Mouse (Mus musculus): ENCODE results near the gene Arhgap29. TPM values are rescaled to one million over a fixed set of nuclear protein-coding genes. Genes with fewer than 3 reads are reported as not detected.

Gene Arhgap29
- polyA plus RNA-seq, 1 experiment from 2014 or later, result 46.2 TPM

- no peaks in the 10 kb centered on the region for H3K27me3 ChIP-seq (ENCODE audit: insufficient read depth, low read length)
- H3K4me2 ChIP-seq (replicated peaks; ENCODE audit: low read depth, low read length), result no peak overlapping the region
- 0 out of 2 replicates have a peak, but pooled peaks cover 3% of the 10 kb centered on the region for H3K4me1 ChIP-seq (ENCODE audit: insufficient read depth, low read length)
- WGBS, result 70% methylated on average over 4 of the region's 4 CpGs
- no peak overlapping the region for H3K9ac ChIP-seq (replicated peaks; ENCODE audit: low read length)
- H3K36me3 ChIP-seq (ENCODE audit: insufficient read depth, low read length), result peaks cover 5% of the 10 kb centered on the region; the same call in 1 of the 2 replicates
- no peak for ATAC-seq (ENCODE audit: low FRiP score, low TSS enrichment)
- H3K9me3 ChIP-seq (ENCODE audit: low read length), result no peaks in the 10 kb centered on the region
- H3K27ac ChIP-seq (ENCODE audit: low read length), result peak overlapping the region; percentile 38
- no peak overlapping the region for H3K4me3 ChIP-seq (ENCODE audit: low read length)
Measured at GRCm38 (mm10) chr3:121982450-121982849, 30.1 kb downstream of the Arhgap29 start.

GRCm38 (mm10) chr3:121995125-121995524 lies 42.8 kb downstream of the Arhgap29 start:
- Histone ChIP-seq H3K36me3 (ENCODE audit: insufficient read depth, low read length) (peaks cover 23% of the 10 kb centered on the region; the same call in 1 of the 2 replicates), H3K4me1 (ENCODE audit: insufficient read depth, low read length) (peaks cover 4% of the 10 kb centered on the region; the same call in 1 of the 2 replicates), H3K27ac (ENCODE audit: low read length) (no peak overlapping the region), H3K9ac (replicated peaks; ENCODE audit: low read length) (no peak overlapping the region), H3K4me3 (ENCODE audit: low read length) (no peak overlapping the region), H3K27me3 (ENCODE audit: insufficient read depth, low read length) (no peaks in the 10 kb centered on the region), H3K4me2 (replicated peaks; ENCODE audit: low read depth, low read length) (no peak overlapping the region), H3K9me3 (ENCODE audit: low read length) (no peaks in the 10 kb centered on the region)
- 86% methylated on average over 4 of the region's 4 CpGs for WGBS
- no peak for ATAC-seq (ENCODE audit: low FRiP score, low TSS enrichment)

GRCm38 (mm10) chr3:121999934-122000333 lies 47.6 kb downstream of the Arhgap29 start:
- Histone ChIP-seq H3K27me3 (ENCODE audit: insufficient read depth, low read length) (no peaks in the 10 kb centered on the region), H3K9ac (replicated peaks; ENCODE audit: low read length) (no peak overlapping the region), H3K9me3 (ENCODE audit: low read length) (no peaks in the 10 kb centered on the region), H3K36me3 (ENCODE audit: insufficient read depth, low read length) (peaks cover 19% of the 10 kb centered on the region; the same call in 1 of the 2 replicates), H3K4me1 (ENCODE audit: insufficient read depth, low read length) (peaks cover 14% of the 10 kb centered on the region; the same call in 1 of the 2 replicates), H3K4me3 (ENCODE audit: low read length) (no peak overlapping the region), H3K27ac (ENCODE audit: low read length) (no peak overlapping the region), H3K4me2 (replicated peaks; ENCODE audit: low read depth, low read length) (no peak overlapping the region)
- ATAC-seq (ENCODE audit: low FRiP score, low TSS enrichment), result no peak
- WGBS, result 47% methylated on average over 2 of the region's 2 CpGs

GRCm38 (mm10) chr3:122001568-122001967 lies 49.2 kb downstream of the Arhgap29 start:
- Histone ChIP-seq H3K9me3 (ENCODE audit: low read length) (no peaks in the 10 kb centered on the region), H3K36me3 (ENCODE audit: insufficient read depth, low read length) (peaks cover 14% of the 10 kb centered on the region; the same call in 1 of the 2 replicates), H3K4me2 (replicated peaks; ENCODE audit: low read depth, low read length) (no peak overlapping the region), H3K27me3 (ENCODE audit: insufficient read depth, low read length) (no peaks in the 10 kb centered on the region), H3K4me3 (ENCODE audit: low read length) (no peak overlapping the region), H3K27ac (ENCODE audit: low read length) (no peak overlapping the region), H3K4me1 (ENCODE audit: insufficient read depth, low read length) (peaks cover 14% of the 10 kb centered on the region; the same call in 1 of the 2 replicates), H3K9ac (replicated peaks; ENCODE audit: low read length) (no peak overlapping the region)
- ATAC-seq (ENCODE audit: low FRiP score, low TSS enrichment), result peak; percentile 42; the same call in 1 of the 2 replicates
- 43% methylated on average over 6 of the region's 6 CpGs for WGBS

GRCm38 (mm10) chr3:122009818-122010217 lies 57.5 kb downstream of the Arhgap29 start:
- H3K36me3 ChIP-seq (ENCODE audit: insufficient read depth, low read length), result peaks cover 47% of the 10 kb centered on the region
- 90% methylated on average over 5 of the region's 5 CpGs for WGBS
- H3K9ac ChIP-seq (replicated peaks; ENCODE audit: low read length), result no peak overlapping the region
- no peaks in the 10 kb centered on the region for H3K9me3 ChIP-seq (ENCODE audit: low read length)
- H3K27me3 ChIP-seq (ENCODE audit: insufficient read depth, low read length), result no peaks in the 10 kb centered on the region
- ATAC-seq (ENCODE audit: low FRiP score, low TSS enrichment), result no peak
- no peak overlapping the region for H3K4me2 ChIP-seq (replicated peaks; ENCODE audit: low read depth, low read length)
- H3K4me1 ChIP-seq (ENCODE audit: insufficient read depth, low read length), result no peaks in the 10 kb centered on the region
- H3K4me3 ChIP-seq (ENCODE audit: low read length), result no peak overlapping the region
- no peak overlapping the region for H3K27ac ChIP-seq (ENCODE audit: low read length)

GRCm38 (mm10) chr3:122010292-122010691 lies 58.0 kb downstream of the Arhgap29 start:
- no peak overlapping the region for H3K27ac ChIP-seq (ENCODE audit: low read length)
- WGBS, result 88% methylated on average over 5 of the region's 5 CpGs
- no peak overlapping the region for H3K9ac ChIP-seq (replicated peaks; ENCODE audit: low read length)
- H3K4me3 ChIP-seq (ENCODE audit: low read length), result no peak overlapping the region
- H3K27me3 ChIP-seq (ENCODE audit: insufficient read depth, low read length), result no peaks in the 10 kb centered on the region
- ATAC-seq (ENCODE audit: low FRiP score, low TSS enrichment), result no peak
- no peak overlapping the region for H3K4me2 ChIP-seq (replicated peaks; ENCODE audit: low read depth, low read length)
- no peaks in the 10 kb centered on the region for H3K9me3 ChIP-seq (ENCODE audit: low read length)
- peaks cover 51% of the 10 kb centered on the region for H3K36me3 ChIP-seq (ENCODE audit: insufficient read depth, low read length)
- no peaks in the 10 kb centered on the region for H3K4me1 ChIP-seq (ENCODE audit: insufficient read depth, low read length)

GRCm38 (mm10) chr3:122012464-122012863 lies 60.1 kb downstream of the Arhgap29 start:
- Histone ChIP-seq H3K9ac (replicated peaks; ENCODE audit: low read length) (no peak overlapping the region), H3K27me3 (ENCODE audit: insufficient read depth, low read length) (no peaks in the 10 kb centered on the region), H3K4me2 (replicated peaks; ENCODE audit: low read depth, low read length) (no peak overlapping the region), H3K27ac (ENCODE audit: low read length) (no peak overlapping the region), H3K9me3 (ENCODE audit: low read length) (no peaks in the 10 kb centered on the region), H3K4me3 (ENCODE audit: low read length) (no peak overlapping the region), H3K36me3 (ENCODE audit: insufficient read depth, low read length) (peaks cover 45% of the 10 kb centered on the region), H3K4me1 (ENCODE audit: insufficient read depth, low read length) (no peaks in the 10 kb centered on the region)
- no peak for ATAC-seq (ENCODE audit: low FRiP score, low TSS enrichment)
- WGBS, result 79% methylated on average over 1 of the region's 1 CpGs

GRCm38 (mm10) chr3:122018421-122018820 lies 66.1 kb downstream of the Arhgap29 start:
- H3K9ac ChIP-seq (replicated peaks; ENCODE audit: low read length), result no peak overlapping the region
- H3K9me3 ChIP-seq (ENCODE audit: low read length), result 0 out of 2 replicates have a peak, but pooled peaks cover 4% of the 10 kb centered on the region
- no peaks in the 10 kb centered on the region for H3K27me3 ChIP-seq (ENCODE audit: insufficient read depth, low read length)
- H3K4me2 ChIP-seq (replicated peaks; ENCODE audit: low read depth, low read length), result no peak overlapping the region
- H3K36me3 ChIP-seq (ENCODE audit: insufficient read depth, low read length), result peaks cover 13% of the 10 kb centered on the region; the same call in 1 of the 2 replicates
- no peak overlapping the region for H3K27ac ChIP-seq (ENCODE audit: low read length)
- WGBS, result 93% methylated on average over 7 of the region's 7 CpGs
- no peak overlapping the region for H3K4me3 ChIP-seq (ENCODE audit: low read length)
- ATAC-seq (ENCODE audit: low FRiP score, low TSS enrichment), result no peak
- no peaks in the 10 kb centered on the region for H3K4me1 ChIP-seq (ENCODE audit: insufficient read depth, low read length)

- Histone ChIP-seq H3K4me3 (ENCODE audit: low read length) (no peak overlapping the region), H3K36me3 (ENCODE audit: insufficient read depth, low read length) (peaks cover 10% of the 10 kb centered on the region; the same call in 1 of the 2 replicates), H3K9ac (replicated peaks; ENCODE audit: low read length) (no peak overlapping the region), H3K27ac (ENCODE audit: low read length) (no peak overlapping the region), H3K4me1 (ENCODE audit: insufficient read depth, low read length) (no peaks in the 10 kb centered on the region), H3K4me2 (replicated peaks; ENCODE audit: low read depth, low read length) (no peak overlapping the region), H3K9me3 (ENCODE audit: low read length) (0 out of 2 replicates have a peak, but pooled peaks cover 4% of the 10 kb centered on the region), H3K27me3 (ENCODE audit: insufficient read depth, low read length) (no peaks in the 10 kb centered on the region)
- ATAC-seq (ENCODE audit: low FRiP score, low TSS enrichment), result no peak
- WGBS, result 78% methylated on average over 5 of the region's 5 CpGs
Measured at GRCm38 (mm10) chr3:122019159-122019558, 66.8 kb downstream of the Arhgap29 start.

- Histone ChIP-seq H3K4me1 (ENCODE audit: insufficient read depth, low read length) (no peaks in the 10 kb centered on the region), H3K9ac (replicated peaks; ENCODE audit: low read length) (no peak overlapping the region), H3K36me3 (ENCODE audit: insufficient read depth, low read length) (no peaks in the 10 kb centered on the region), H3K27ac (ENCODE audit: low read length) (no peak overlapping the region), H3K4me2 (replicated peaks; ENCODE audit: low read depth, low read length) (no peak overlapping the region), H3K4me3 (ENCODE audit: low read length) (no peak overlapping the region), H3K27me3 (ENCODE audit: insufficient read depth, low read length) (no peaks in the 10 kb centered on the region), H3K9me3 (ENCODE audit: low read length) (0 out of 2 replicates have a peak, but pooled peaks cover 4% of the 10 kb centered on the region)
- no peak for ATAC-seq (ENCODE audit: low FRiP score, low TSS enrichment)
- WGBS, result 90% methylated on average over 8 of the region's 8 CpGs
Measured at GRCm38 (mm10) chr3:122021029-122021652, 68.8 kb downstream of the Arhgap29 start.

All from kidney, embryonic 16.5 days (tissue).